Mouse (Mus musculus) bone marrow macrophage, adult 2 months (primary cell): Measurements from ENCODE around the gene Rnf144b.

Experiments used
- CTCF ChIP-seq: IDR thresholded peaks from 2 replicates; pipeline ENCODE4 v1.5.1; 2012; ENCODE audit warnings: low read depth, mild to moderate bottlenecking, low read length, moderate library complexity
- POLR2A ChIP-seq: IDR thresholded peaks from 2 replicates; pipeline ENCODE4 v1.6.1; 2012; ENCODE audit warnings: mild to moderate bottlenecking, low read depth, low read length, borderline replicate concordance

- TF ChIP-seq CTCF (no peak), POLR2A (no peak)
Measured at GRCm38 (mm10) chr13:47125595-47125994, 3.1 kb downstream of the Rnf144b start.
